Mouse (Mus musculus): Measurements from ENCODE around the gene Gmppa. TPM values are rescaled to one million over a fixed set of nuclear protein-coding genes. Genes with fewer than 3 reads are reported as not detected.
A peak's percentile ranks its signal among the peaks of the same experiment; 100 is the strongest.

The Gmppa gene
- polyA plus RNA-seq, 1 experiment from 2014 or later, result 64.5 TPM

GRCm38 (mm10) chr1:75448052-75448431 is 12.3 kb downstream of the Gmppa start:
- H3K4me3 ChIP-seq (ENCODE audit: low read depth, low read length), result no peak overlapping the region

GRCm38 (mm10) chr1:75448937-75449336 is 13.2 kb downstream of the Gmppa start:
- no peak for ATAC-seq (ENCODE audit: low read depth)
- Histone ChIP-seq H3K4me3 (ENCODE audit: low read depth, low read length) (peak overlapping the region; percentile 9), H3K4me1 (ENCODE audit: control insufficient read depth, insufficient read depth, low read length) (peaks cover 71% of the 10 kb centered on the region), H3K27ac (ENCODE audit: low read depth, low read length) (peak overlapping the region; percentile 57; the same call in 1 of the 2 replicates), H3K36me3 (ENCODE audit: control insufficient read depth, insufficient read depth, low read length) (no peaks in the 10 kb centered on the region), H3K9me3 (ENCODE audit: control insufficient read depth, low read length) (no peaks in the 10 kb centered on the region), H3K9ac (replicated peaks; ENCODE audit: low read depth, low read length) (peak overlapping the region; percentile 21; the same call in 1 of the 2 replicates), H3K4me2 (ENCODE audit: low read depth, low read length) (peak overlapping the region; percentile 60; the same call in 1 of the 2 replicates), H3K27me3 (ENCODE audit: control insufficient read depth, insufficient read depth, low read length) (peaks cover 4% of the 10 kb centered on the region)
- 0% methylated on average over 11 of the region's 14 CpGs for WGBS

More at GRCm38 (mm10) chr1:75448052-75448431, 12.3 kb downstream of the Gmppa start:
- Histone ChIP-seq H3K27me3 (ENCODE audit: control insufficient read depth, insufficient read depth, low read length) (peaks cover 4% of the 10 kb centered on the region), H3K4me1 (ENCODE audit: control insufficient read depth, insufficient read depth, low read length) (peaks cover 80% of the 10 kb centered on the region), H3K27ac (ENCODE audit: low read depth, low read length) (peak overlapping the region; percentile 67; the same call in 1 of the 2 replicates), H3K9ac (replicated peaks; ENCODE audit: low read depth, low read length) (peak overlapping the region; percentile 28; the same call in 1 of the 2 replicates), H3K9me3 (ENCODE audit: control insufficient read depth, low read length) (no peaks in the 10 kb centered on the region), H3K4me2 (ENCODE audit: low read depth, low read length) (peak overlapping the region; percentile 12; the same call in 1 of the 2 replicates), H3K36me3 (ENCODE audit: control insufficient read depth, insufficient read depth, low read length) (no peaks in the 10 kb centered on the region)
- WGBS, result 2% methylated on average over 7 of the region's 7 CpGs
- no peak for ATAC-seq (ENCODE audit: low read depth)

DNA sequence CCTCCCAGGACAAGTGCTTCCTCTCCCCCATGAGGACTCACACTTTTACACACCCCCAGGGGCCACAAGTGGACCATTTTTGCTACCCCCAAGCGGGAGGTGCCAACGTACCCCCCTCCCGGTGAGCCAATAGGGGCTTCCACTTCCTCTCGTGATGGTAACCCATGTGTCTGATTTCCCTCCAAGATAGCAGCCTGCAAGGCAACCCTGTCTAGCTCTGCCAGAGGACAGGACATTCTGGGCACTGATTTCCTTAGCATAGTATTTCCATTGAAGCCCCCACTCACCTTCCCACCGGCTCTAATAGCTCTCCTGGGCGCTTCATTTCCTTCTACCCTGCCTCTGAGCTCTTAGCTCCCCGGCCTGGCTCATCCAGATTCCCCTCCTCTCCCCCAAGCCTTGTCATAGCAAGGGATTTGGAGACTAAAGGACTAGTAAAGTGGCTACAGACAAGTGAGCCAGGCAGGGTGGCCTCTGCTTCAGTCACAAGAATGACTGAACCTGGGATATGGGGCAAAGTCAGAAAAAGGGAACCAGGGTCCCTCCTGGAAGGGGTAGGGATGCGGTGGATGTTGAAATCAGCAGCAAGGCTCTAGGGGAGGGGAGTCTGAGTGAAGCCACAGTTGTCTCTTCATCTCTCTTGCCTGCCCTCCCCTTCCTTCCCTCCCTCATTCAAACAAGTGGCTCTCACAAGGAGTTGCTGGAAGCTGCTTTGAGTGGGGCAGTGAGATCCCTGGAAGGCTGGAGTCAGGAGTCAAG is 13.8 kb downstream of the Gmppa start:
- H3K4me1 ChIP-seq (ENCODE audit: control insufficient read depth, insufficient read depth, low read length), result peaks cover 65% of the 10 kb centered on the region
- 3% methylated on average over 8 of the region's 8 CpGs for WGBS
- H3K36me3 ChIP-seq (ENCODE audit: control insufficient read depth, insufficient read depth, low read length), result no peaks in the 10 kb centered on the region
- H3K4me2 ChIP-seq (ENCODE audit: low read depth, low read length), result peak overlapping the region; percentile 60
- peak overlapping the region; percentile 57; the same call in 1 of the 2 replicates for H3K27ac ChIP-seq (ENCODE audit: low read depth, low read length)
- no peaks in the 10 kb centered on the region for H3K9me3 ChIP-seq (ENCODE audit: control insufficient read depth, low read length)
- H3K4me3 ChIP-seq (ENCODE audit: low read depth, low read length), result peak overlapping the region; percentile 31; the same call in 1 of the 2 replicates
- peaks cover 4% of the 10 kb centered on the region for H3K27me3 ChIP-seq (ENCODE audit: control insufficient read depth, insufficient read depth, low read length)
- ATAC-seq (ENCODE audit: low read depth), result no peak
- no peak overlapping the region; the same call in 1 of the 2 replicates for H3K9ac ChIP-seq (replicated peaks; ENCODE audit: low read depth, low read length)

GRCm38 (mm10) chr1:75450314-75451005 is 14.7 kb downstream of the Gmppa start, which contains the start of gene Asic4:
Gene Asic4, plus strand, starts transcription at chr1:75450436.
- Histone ChIP-seq H3K27ac (ENCODE audit: low read depth, low read length) (peak within 1 kb of the TSS; percentile 57), H3K9me3 (ENCODE audit: control insufficient read depth, low read length) (no peaks in the 10 kb centered on the region), H3K4me1 (ENCODE audit: control insufficient read depth, insufficient read depth, low read length) (peaks cover 56% of the 10 kb centered on the region), H3K9ac (replicated peaks; ENCODE audit: low read depth, low read length) (peak within 1 kb of the TSS; percentile 64), H3K4me3 (ENCODE audit: low read depth, low read length) (peak within 1 kb of the TSS; percentile 31), H3K4me2 (ENCODE audit: low read depth, low read length) (peak within 1 kb of the TSS; percentile 60), H3K27me3 (ENCODE audit: control insufficient read depth, insufficient read depth, low read length) (peaks cover 4% of the 10 kb centered on the region), H3K36me3 (ENCODE audit: control insufficient read depth, insufficient read depth, low read length) (no peaks in the 10 kb centered on the region)
- 2% methylated on average over 31 of the region's 35 CpGs for WGBS
- peak; percentile 5; the same call in 1 of the 2 replicates for ATAC-seq (ENCODE audit: low read depth)

DNA sequence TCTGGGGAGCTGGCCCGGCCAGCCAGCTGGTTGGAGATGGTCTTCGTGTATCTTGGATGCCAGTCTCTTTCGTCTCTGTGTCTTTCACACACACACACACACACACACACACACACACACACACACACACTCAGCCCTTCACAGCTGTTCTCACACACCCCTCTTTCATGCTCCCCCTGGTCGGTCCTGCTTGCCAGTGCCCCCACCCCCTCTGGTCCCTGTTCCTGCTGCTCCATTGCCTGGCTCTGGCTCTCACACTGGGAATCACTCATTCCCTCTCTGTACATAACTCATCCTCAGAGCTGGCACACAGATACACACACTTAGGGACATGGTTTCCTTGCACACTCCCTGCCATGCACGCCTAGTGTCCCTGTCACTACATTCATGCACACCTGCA is 16.2 kb downstream of the Gmppa start:
- Histone ChIP-seq H3K4me2 (ENCODE audit: low read depth, low read length) (peak overlapping the region; percentile 60), H3K36me3 (ENCODE audit: control insufficient read depth, insufficient read depth, low read length) (no peaks in the 10 kb centered on the region), H3K27ac (ENCODE audit: low read depth, low read length) (peak overlapping the region; percentile 34; the same call in 1 of the 2 replicates), H3K9ac (replicated peaks; ENCODE audit: low read depth, low read length) (peak overlapping the region; percentile 64; the same call in 1 of the 2 replicates), H3K4me1 (ENCODE audit: control insufficient read depth, insufficient read depth, low read length) (peaks cover 44% of the 10 kb centered on the region), H3K4me3 (ENCODE audit: low read depth, low read length) (peak overlapping the region; percentile 31), H3K27me3 (ENCODE audit: control insufficient read depth, insufficient read depth, low read length) (peaks cover 4% of the 10 kb centered on the region), H3K9me3 (ENCODE audit: control insufficient read depth, low read length) (no peaks in the 10 kb centered on the region)
- no peak for ATAC-seq (ENCODE audit: low read depth)
- WGBS, result 45% methylated on average over 5 of the region's 5 CpGs

GRCm38 (mm10) chr1:75455433-75455832 is 19.7 kb downstream of the Gmppa start:
- H3K4me2 ChIP-seq (ENCODE audit: low read depth, low read length), result no peak overlapping the region
- H3K4me1 ChIP-seq (ENCODE audit: control insufficient read depth, insufficient read depth, low read length), result peaks cover 20% of the 10 kb centered on the region
- H3K36me3 ChIP-seq (ENCODE audit: control insufficient read depth, insufficient read depth, low read length), result no peaks in the 10 kb centered on the region
- no peak overlapping the region for H3K9ac ChIP-seq (replicated peaks; ENCODE audit: low read depth, low read length)
- no peak overlapping the region for H3K27ac ChIP-seq (ENCODE audit: low read depth, low read length)
- H3K9me3 ChIP-seq (ENCODE audit: control insufficient read depth, low read length), result no peaks in the 10 kb centered on the region
- H3K4me3 ChIP-seq (ENCODE audit: low read depth, low read length), result no peak overlapping the region
- WGBS, result 87% methylated on average over 3 of the region's 3 CpGs
- peaks cover 4% of the 10 kb centered on the region for H3K27me3 ChIP-seq (ENCODE audit: control insufficient read depth, insufficient read depth, low read length)
- ATAC-seq (ENCODE audit: low read depth), result no peak

DNA sequence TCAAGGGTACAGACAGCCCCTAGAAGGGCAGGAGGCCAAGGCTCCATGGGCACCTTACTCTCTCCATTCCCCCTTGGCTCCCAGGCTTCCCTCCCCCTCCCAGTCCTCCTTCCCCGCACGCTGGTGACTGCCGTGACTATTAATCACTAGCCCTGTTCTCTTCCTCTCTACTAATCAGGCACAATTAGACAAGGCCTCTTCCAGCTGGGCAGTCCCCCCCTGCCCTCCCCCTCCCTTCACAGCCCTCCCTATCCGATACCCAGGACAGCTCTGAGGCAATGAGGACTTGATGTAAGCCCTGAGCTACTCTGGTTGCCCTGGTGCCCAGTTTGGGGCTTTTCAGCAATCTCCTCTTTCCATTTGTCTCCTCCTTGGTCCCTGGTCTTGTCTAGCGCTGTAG is 20.2 kb downstream of the Gmppa start:
- Histone ChIP-seq H3K36me3 (ENCODE audit: control insufficient read depth, insufficient read depth, low read length) (no peaks in the 10 kb centered on the region), H3K4me3 (ENCODE audit: low read depth, low read length) (no peak overlapping the region), H3K9ac (replicated peaks; ENCODE audit: low read depth, low read length) (no peak overlapping the region), H3K27me3 (ENCODE audit: control insufficient read depth, insufficient read depth, low read length) (peaks cover under 1% of the 10 kb centered on the region; the same call in 1 of the 2 replicates), H3K4me1 (ENCODE audit: control insufficient read depth, insufficient read depth, low read length) (peaks cover 15% of the 10 kb centered on the region), H3K9me3 (ENCODE audit: control insufficient read depth, low read length) (no peaks in the 10 kb centered on the region), H3K4me2 (ENCODE audit: low read depth, low read length) (peak overlapping the region; percentile 16; the same call in 1 of the 2 replicates), H3K27ac (ENCODE audit: low read depth, low read length) (no peak overlapping the region)
- peak; percentile 61; the same call in 1 of the 2 replicates for ATAC-seq (ENCODE audit: low read depth)
- 9% methylated on average over 5 of the region's 5 CpGs for WGBS

- WGBS, result 10% methylated on average over 14 of the region's 14 CpGs
- Histone ChIP-seq H3K36me3 (ENCODE audit: control insufficient read depth, insufficient read depth, low read length) (no peaks in the 10 kb centered on the region), H3K9ac (replicated peaks; ENCODE audit: low read depth, low read length) (no peak overlapping the region), H3K9me3 (ENCODE audit: control insufficient read depth, low read length) (no peaks in the 10 kb centered on the region), H3K27me3 (ENCODE audit: control insufficient read depth, insufficient read depth, low read length) (no peaks in the 10 kb centered on the region), H3K4me2 (ENCODE audit: low read depth, low read length) (no peak overlapping the region), H3K4me1 (ENCODE audit: control insufficient read depth, insufficient read depth, low read length) (peaks cover 12% of the 10 kb centered on the region), H3K27ac (ENCODE audit: low read depth, low read length) (peak overlapping the region; percentile 30), H3K4me3 (ENCODE audit: low read depth, low read length) (no peak overlapping the region)
- ATAC-seq (ENCODE audit: low read depth), result no peak
These were observed 21.2 kb downstream of the Gmppa start for GRCm38 (mm10) chr1:75456746-75457564.
